Mouse (Mus musculus): Measurements from ENCODE around the gene Gm6034.
"Not testable (repeated sequence)": the region's sequence is repeated elsewhere in the genome, so short reads cannot be mapped to it uniquely, and the experiment has no call there.

Gene Gm6034

DNA sequence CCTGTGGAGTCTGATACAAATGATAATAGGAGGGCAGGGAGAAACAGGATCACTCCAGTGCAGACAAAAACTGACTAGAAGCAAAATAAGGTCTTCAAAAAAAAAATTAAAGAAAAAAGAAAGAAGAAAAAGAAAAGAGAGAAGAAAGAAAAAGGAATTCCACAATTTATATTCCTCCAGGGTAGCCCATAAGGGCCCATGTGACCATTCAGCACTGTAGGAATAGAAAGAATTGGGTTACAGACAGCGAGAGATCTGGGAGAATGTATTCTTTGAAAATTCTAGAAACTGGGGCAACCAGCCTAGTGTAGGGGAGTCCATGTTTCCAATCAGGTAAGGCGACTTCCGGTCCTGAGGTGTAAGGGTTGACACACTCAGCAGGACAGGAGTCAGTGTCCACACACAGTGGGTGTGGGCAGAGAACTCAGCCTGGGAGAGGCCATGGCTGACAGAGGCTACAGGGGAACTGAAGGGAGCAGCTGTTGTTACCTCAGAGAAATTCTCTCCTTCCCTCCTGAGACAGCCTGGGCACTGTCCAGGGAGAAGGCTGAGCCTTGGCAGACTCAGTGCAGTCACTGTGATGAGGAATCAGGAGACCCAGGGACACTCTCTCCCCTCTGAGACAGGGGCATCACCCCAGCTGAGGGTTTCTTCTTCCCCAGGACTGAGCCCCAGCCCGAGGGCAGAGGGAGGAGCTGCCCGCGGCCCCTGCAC, 39.9 kb downstream of the Gm6034 start:
- DNase-seq (ENCODE audit: low spot score), result not testable (repeated sequence)

- DNase-seq (ENCODE audit: low spot score), result peak; percentile 34
These were observed 40.6 kb downstream of the Gm6034 start for GRCm38 (mm10) chr17:36083266-36083869.

GRCm38 (mm10) chr17:36083870-36084451, 41.2 kb downstream of the Gm6034 start:
- DNase-seq (ENCODE audit: low spot score), result no peak

DNA sequence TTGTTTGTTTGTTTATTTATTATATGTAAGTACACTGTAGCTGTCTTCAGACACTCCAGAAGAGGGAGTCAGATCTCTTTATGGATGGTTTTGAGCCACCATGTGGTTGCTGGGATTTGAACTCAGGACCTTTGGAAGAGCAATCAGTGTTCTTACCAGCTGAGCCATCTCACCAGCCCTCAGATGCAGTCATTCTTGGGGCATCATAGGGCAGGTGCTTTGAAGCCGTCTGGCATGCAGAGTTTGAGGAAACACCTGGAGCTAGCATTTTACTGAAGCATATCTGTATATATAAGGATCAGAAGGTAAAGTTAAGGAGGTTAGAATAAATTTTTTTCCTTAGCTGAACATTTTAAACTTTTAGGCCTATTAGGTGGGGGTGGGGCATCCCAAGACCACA, 43.2 kb downstream of the Gm6034 start:
- DNase-seq (ENCODE audit: low spot score), result not testable (repeated sequence)

- DNase-seq (ENCODE audit: low spot score), result not testable (repeated sequence)
These were observed 49.2 kb downstream of the Gm6034 start for GRCm38 (mm10) chr17:36091933-36092332.

GRCm38 (mm10) chr17:36092520-36092919, 49.8 kb downstream of the Gm6034 start:
- DNase-seq (ENCODE audit: low spot score), result not testable (repeated sequence)

DNA sequence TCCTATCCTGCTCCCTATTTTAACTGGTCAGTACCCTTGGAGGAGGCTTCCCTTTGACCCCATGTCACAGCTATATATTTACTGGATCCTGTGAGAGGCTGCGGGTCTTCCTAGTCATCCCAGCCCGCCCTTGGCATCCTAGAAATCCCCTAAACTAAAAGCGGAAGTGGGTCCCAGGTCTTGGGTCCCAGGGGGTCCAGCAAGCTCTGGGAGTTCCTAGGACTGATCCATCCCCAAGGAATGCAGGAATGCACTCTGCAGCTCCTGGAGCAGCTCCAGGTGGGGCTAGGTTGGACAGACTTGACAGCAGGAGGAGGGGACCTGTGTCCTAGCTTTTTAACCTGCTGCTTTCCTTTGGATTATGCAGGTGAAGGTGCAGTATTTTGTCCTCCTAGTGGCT, 51.2 kb downstream of the Gm6034 start:
- DNase-seq (ENCODE audit: low spot score), result no peak

DNA sequence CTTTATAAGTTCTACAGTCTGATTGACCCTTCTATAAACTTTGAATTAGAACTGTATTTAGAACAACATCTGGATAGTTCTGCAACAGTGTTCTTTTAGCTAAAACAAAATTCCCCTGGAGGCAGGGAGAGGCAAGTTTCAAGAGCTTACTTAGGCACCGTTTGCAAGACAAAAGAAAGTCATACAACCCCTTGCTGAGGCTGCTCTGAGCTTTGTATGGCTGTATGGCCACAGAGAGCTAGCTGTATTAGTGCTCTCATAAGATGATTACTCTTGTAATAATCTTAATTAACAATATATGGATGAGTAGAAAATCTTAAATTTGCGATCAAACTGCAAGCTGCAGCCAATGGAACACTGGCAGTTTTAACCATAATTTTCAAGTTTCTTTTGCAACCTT, 56.8 kb downstream of the Gm6034 start:
- not testable (repeated sequence) for DNase-seq (ENCODE audit: low spot score)

DNA sequence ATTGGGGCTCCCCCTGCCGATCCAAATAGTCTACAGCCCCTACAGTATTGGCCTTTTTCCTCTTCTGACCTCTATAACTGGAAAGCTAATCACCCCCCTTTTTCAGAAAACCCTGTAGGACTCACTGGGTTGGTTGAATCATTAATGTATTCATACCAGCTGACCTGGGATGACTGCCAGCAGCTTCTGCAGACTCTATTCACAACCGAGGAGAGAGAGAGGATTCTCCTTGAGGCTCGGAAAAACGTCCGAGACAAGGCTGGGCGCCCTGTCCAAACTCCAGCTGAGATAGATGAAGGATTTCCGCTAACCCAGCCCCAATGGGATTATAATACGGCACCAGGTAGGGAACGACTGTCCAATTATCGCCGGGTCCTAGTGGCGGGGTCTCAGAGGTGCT, 59.3 kb downstream of the Gm6034 start:
- not testable (repeated sequence) for DNase-seq (ENCODE audit: low spot score)
